Mouse (Mus musculus): ENCODE results near the gene Akap2.

DNA sequence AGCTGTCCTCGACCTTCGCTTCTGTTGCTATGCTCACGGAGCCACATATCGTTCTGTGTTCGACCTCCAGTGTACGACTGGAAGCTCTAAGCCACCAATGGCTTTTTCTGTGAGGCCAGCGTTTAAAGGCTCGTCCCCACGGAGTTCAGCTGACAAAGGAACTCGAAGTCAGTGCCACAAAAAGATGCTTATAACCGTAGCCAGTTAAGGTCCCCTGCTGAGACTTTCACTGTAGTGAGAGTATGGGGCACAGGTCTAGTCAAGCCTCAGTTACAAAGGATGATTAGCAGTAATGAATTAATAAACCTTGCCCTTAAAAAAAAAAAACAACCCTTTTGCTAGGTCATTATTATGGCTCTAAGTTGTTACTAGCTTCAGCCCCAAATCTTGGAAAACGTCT is 37.3 kb upstream of the Akap2 start:
- TF ChIP-seq GATA1 (IDR thresholded peaks at IDR 0.05; ENCODE audit: borderline replicate concordance, low read length) = no peak
- no peak for TF ChIP-seq FLI1 (IDR thresholded peaks at IDR 0.05; ENCODE audit: low read length)
